In genomic region chr14:30163733-30164708, GRCm38 (mm10) we compare ENCODE assay signal across 10 mouse cellular contexts.
A peak's percentile ranks its signal among the peaks of the same experiment; 100 is the strongest.
DNase-seq lines count a peak whose midpoint lies in the region; ATAC-seq lines count a peak whose summit lies in the region.
"Had no signal": no experiment of that assay in that cellular context is flagged by ENCODE, and none has a peak within 500 bp of the region (broad histone marks: within the 10 kb centered on the region; RNA-seq: fewer than 3 reads in every experiment).

No protein-coding gene starts in this region.

- H3K27me3 ChIP-seq in liver, embryonic 11.5 days (replicated peaks; ENCODE audit: control insufficient read depth, insufficient read depth, low read length) = no peaks in the 10 kb centered on the region
- H3K27me3 ChIP-seq: limb, embryonic 12.5 days; neural tube, embryonic 12.5 days had no signal

- no peaks in the 10 kb centered on the region for H3K9me3 ChIP-seq in liver, embryonic 11.5 days (ENCODE audit: control insufficient read depth, low read length)
- H3K9me3 ChIP-seq: limb, embryonic 12.5 days; neural tube, embryonic 12.5 days had no signal

- no peak overlapping the region for H3K9ac ChIP-seq in liver, embryonic 11.5 days (ENCODE audit: low read depth, low read length)
- H3K9ac ChIP-seq: limb, embryonic 12.5 days; neural tube, embryonic 12.5 days had no signal

- H3K4me1 ChIP-seq in liver, embryonic 11.5 days (replicated peaks; ENCODE audit: control insufficient read depth, insufficient read depth, low read length) = peaks cover 3% of the 10 kb centered on the region; the same call in 1 of the 2 replicates
- H3K4me1 ChIP-seq: limb, embryonic 12.5 days had no signal

- no peaks in the 10 kb centered on the region for H3K36me3 ChIP-seq in liver, embryonic 11.5 days (ENCODE audit: control insufficient read depth, insufficient read depth, low read length)
- H3K36me3 ChIP-seq: limb, embryonic 12.5 days; neural tube, embryonic 12.5 days had no signal

- no peak overlapping the region for H3K4me2 ChIP-seq in liver, embryonic 11.5 days
- H3K4me2 ChIP-seq: limb, embryonic 12.5 days; neural tube, embryonic 12.5 days had no signal

- no peak overlapping the region for H3K27ac ChIP-seq in liver, embryonic 11.5 days (ENCODE audit: low read depth, low read length)
- H3K27ac ChIP-seq: limb, embryonic 12.5 days; neural tube, embryonic 12.5 days had no signal

- 77% methylated on average over 20 of the region's 20 CpGs for WGBS in liver, embryonic 11.5 days

- H3K4me3 ChIP-seq in liver, embryonic 11.5 days (ENCODE audit: low read depth, low read length) = no peak overlapping the region
- H3K4me3 ChIP-seq: limb, embryonic 12.5 days; neural tube, embryonic 12.5 days had no signal

- peak; percentile 15 for DNase-seq in adrenal gland, adult 2 months
- DNase-seq in adrenal gland, adult 18-20 months (ENCODE audit: low spot score in 2 of 2) = no peak
- peak; percentile 53 for DNase-seq in layer of hippocampus, adult 11-12 months (ENCODE audit: low spot score)
- no peak for DNase-seq in layer of hippocampus, adult 9-10 months (ENCODE audit: low spot score)
- DNase-seq in layer of hippocampus, postnatal 36 days = peak; percentile 51 to 67
- DNase-seq in right cerebral cortex, postnatal 14 days = peak; percentile 58
- no peak for DNase-seq in liver, embryonic 11.5 days (ENCODE audit: low spot score)

- ATAC-seq in megakaryocyte progenitor cell, adult 5-6 weeks (replicated peaks; ENCODE audit: poor library complexity) = no peak
- no peak for ATAC-seq in liver, embryonic 11.5 days (replicated peaks; ENCODE audit: low FRiP score)

Comparison
In these comparisons a context has a peak if more than half of its experiments do, and no peak if none do; other contexts are left out.
1. DNase-seq: peak in adrenal gland, adult 2 months (single experiment), layer of hippocampus, adult 11-12 months (single experiment), layer of hippocampus, postnatal 36 days (2 of 2) and right cerebral cortex, postnatal 14 days (single experiment); none in adrenal gland, adult 18-20 months (0 of 2), layer of hippocampus, adult 9-10 months (single experiment) and liver, embryonic 11.5 days (single experiment).